Mouse (Mus musculus) liver, adult (tissue): Measurements from ENCODE around the gene Fen1.

Source experiments
- GATA4 ChIP-seq: IDR thresholded peaks from 2 replicates; pipeline ENCODE4 v1.6.1; 2014; ENCODE audit warnings: mild to moderate bottlenecking, low read length; ENCODE audit not compliant: insufficient replicate concordance

Gene Fen1

GRCm38 (mm10) chr19:10195252-10195651, 8.7 kb downstream of the Fen1 start:
- TF ChIP-seq GATA4, result no peak

GRCm38 (mm10) chr19:10194337-10194736, 9.6 kb downstream of the Fen1 start:
- no peak for TF ChIP-seq GATA4

- no peak for TF ChIP-seq GATA4
Measured at GRCm38 (mm10) chr19:10191326-10191725, 12.6 kb downstream of the Fen1 start.

GRCm38 (mm10) chr19:10190796-10191195, 13.2 kb downstream of the Fen1 start:
- TF ChIP-seq GATA4, result no peak

- no peak for TF ChIP-seq GATA4
Measured at GRCm38 (mm10) chr19:10189940-10190339, 14.0 kb downstream of the Fen1 start.

- TF ChIP-seq GATA4, result no peak
Measured at GRCm38 (mm10) chr19:10189022-10189421, 14.9 kb downstream of the Fen1 start.

- TF ChIP-seq GATA4, result no peak
Measured at GRCm38 (mm10) chr19:10188281-10188811, 15.6 kb downstream of the Fen1 start.

- no peak for TF ChIP-seq GATA4
Measured at GRCm38 (mm10) chr19:10186569-10186968, 17.4 kb downstream of the Fen1 start.

DNA sequence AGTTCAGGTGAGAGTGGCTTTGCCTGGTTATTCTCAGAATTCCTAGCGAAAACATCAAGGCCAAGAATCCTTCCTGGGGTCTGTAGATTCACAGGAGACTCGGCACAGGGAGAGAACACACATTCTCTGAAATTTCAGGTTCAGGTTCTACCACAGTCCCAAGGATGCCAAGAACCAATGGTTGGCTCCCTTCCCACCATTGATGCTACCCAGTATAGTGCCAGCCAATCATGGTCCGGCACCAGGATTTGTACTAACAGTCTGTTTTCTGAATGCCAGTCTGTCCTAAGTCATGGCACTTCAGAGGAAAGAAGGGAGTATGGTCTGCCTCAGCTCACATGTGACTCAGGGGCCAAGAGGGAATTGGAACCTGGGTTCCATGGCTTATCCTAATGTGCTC, 18.1 kb downstream of the Fen1 start:
- no peak for TF ChIP-seq GATA4

GRCm38 (mm10) chr19:10184096-10184495, 19.9 kb downstream of the Fen1 start:
- TF ChIP-seq GATA4, result no peak

DNA sequence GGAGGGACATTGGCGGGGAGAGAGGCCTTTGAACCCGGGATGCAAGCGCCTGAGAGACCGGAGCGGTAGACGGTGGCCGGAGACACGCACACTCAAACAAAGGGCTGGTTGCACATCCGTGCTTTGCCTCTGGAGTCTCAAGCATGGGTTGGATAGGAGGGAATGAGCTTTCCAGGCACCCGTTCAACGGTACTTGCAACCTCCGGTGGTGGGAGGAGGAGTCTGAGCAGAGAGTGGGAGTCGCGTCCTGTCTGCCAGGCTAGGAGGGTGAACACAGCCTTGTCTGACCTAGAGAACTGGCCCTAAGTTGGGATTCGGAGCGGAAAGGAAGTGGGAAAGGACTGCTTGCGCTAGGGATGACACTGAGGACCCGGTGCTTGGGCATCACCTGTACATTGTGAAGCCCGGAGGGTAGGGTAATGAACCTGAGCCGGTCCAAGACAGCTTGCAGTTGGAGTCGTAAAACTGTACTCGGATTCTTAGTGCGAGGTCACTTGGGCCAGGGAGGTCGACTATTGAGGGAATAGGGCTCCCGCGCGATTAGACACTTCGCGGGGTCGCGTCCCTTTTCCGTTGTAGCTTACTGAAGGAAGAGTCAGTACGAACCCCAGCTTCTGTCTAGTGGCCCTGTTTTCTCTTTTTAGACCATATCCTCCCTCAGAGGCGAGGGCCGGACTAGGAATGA, 20.5 kb downstream of the Fen1 start:
- TF ChIP-seq GATA4, result no peak

DNA sequence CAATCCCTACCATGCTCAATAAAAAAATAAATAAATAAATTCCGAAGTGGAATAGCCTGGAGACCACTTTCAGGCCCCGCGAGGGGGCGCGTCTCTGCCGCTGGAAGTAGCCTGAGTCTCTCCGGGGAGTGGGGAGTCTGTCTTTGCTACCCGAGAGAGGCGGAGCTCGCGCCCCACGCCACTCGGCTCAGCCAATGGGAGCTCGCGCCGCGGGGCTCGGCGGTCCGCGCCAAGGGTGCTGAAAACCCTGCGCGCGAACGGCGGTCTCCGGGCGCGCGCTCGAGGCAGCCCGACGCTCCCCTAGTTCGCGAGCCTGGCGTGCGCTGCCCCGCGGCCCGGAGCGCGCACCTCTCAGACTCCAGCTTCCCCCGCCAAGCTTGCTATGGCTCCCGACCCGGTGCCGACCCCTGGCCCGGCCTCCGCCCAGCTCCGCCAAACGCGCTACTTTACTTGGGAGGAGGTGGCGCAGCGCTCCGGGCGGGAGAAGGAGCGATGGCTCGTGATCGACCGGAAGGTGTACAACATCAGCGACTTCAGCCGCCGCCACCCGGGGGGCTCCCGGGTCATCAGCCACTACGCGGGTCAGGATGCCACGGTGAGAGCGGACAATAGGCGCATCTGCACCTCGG, 21.2 kb downstream of the Fen1 start, which contains the start of gene Fads1:
Gene Fads1 (plus strand): TSS at position 219 of the 629 bp plus-strand sequence.
- TF ChIP-seq GATA4, result no peak

GRCm38 (mm10) chr19:10182142-10182541, 21.8 kb downstream of the Fen1 start:
- TF ChIP-seq GATA4, result no peak

GRCm38 (mm10) chr19:10181225-10181624, 22.7 kb downstream of the Fen1 start:
- no peak for TF ChIP-seq GATA4

DNA sequence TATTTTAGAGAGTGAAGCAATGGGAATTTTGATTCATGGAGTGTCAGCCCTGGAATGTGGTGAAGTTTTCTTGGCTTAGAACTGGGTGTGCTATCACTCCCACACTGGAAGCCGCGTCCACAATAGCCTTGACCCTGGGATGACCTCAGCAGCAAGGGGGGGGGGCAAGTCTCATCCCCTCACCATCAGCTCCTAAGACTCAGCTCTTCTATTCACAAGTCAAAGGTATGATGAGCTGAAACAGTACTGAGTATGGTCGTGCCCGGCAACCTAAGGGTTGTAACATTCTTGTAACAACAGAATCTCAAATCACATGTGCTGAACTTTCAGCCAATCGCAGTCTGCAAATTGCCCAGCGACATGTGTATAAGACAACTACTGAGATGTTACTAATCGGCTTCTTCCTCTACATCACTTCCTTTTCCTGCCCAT, 27.0 kb downstream of the Fen1 start:
- TF ChIP-seq GATA4, result no peak

GRCm38 (mm10) chr19:10176477-10176876, 27.5 kb downstream of the Fen1 start:
- TF ChIP-seq GATA4, result no peak
